Mouse (Mus musculus) intestine, embryonic 14.5 days (tissue): ENCODE measurements around the gene Mroh7. TPM values are rescaled to one million over a fixed set of nuclear protein-coding genes. Genes with fewer than 3 reads are reported as not detected.

ENCODE experiments used
- ATAC-seq: fragments of 200-750 bp; cut with Nextera tagmentation; replicated peaks from 2 replicates; pipeline ENCODE4 v1.8.0; 2017; ENCODE audit warnings: low read depth, moderate number of reproducible peaks, moderate TSS enrichment, moderate library complexity; ENCODE audit not compliant: low FRiP score, low TSS enrichment
- DNase-seq: peaks from one replicate; pipeline ENCODE4 v3.0.0-alpha.2; 2018; ENCODE audit warnings: low spot score
- H3K27ac ChIP-seq: fragments of 300-500 bp; sonication (generic); 2 replicates; pipeline ENCODE4 v1.5.1; 2014; ENCODE audit warnings: low read depth, mild to moderate bottlenecking, control low read depth
- H3K27me3 ChIP-seq: fragments of 300-500 bp; sonication (generic); replicated peaks from 2 replicates; pipeline ENCODE4 v1.6.1; 2014; ENCODE audit warnings: low read length, control low read depth; ENCODE audit not compliant: control insufficient read depth, insufficient read depth
- H3K36me3 ChIP-seq: fragments of 300-500 bp; sonication (generic); 2 replicates; pipeline ENCODE4 v1.6.1; 2014; ENCODE audit warnings: low read length, control low read depth; ENCODE audit not compliant: control insufficient read depth, insufficient read depth
- H3K4me1 ChIP-seq: fragments of 300-500 bp; sonication (generic); replicated peaks from 2 replicates; pipeline ENCODE4 v1.6.1; 2014; ENCODE audit warnings: low read length, control low read depth, mixed read lengths; ENCODE audit not compliant: control insufficient read depth, insufficient read depth
- H3K4me2 ChIP-seq: fragments of 300-500 bp; sonication (generic); 2 replicates; pipeline ENCODE4 v1.6.1; 2014; ENCODE audit warnings: low read length
- H3K4me3 ChIP-seq: fragments of 300-500 bp; sonication (generic); 2 replicates; pipeline ENCODE4 v1.5.1; 2014; ENCODE audit warnings: low read depth, low read length, control low read depth, mixed read lengths
- H3K9ac ChIP-seq: fragments of 300-500 bp; sonication (generic); 2 replicates; pipeline ENCODE4 v1.6.1; 2014; ENCODE audit warnings: mild to moderate bottlenecking, low read length
- H3K9me3 ChIP-seq: fragments of 300-500 bp; sonication (generic); 2 replicates; pipeline ENCODE4 v1.6.1; 2016; ENCODE audit warnings: low read length, control low read depth; ENCODE audit not compliant: control insufficient read depth
- WGBS: fragments of 180-500 bp; shearing (Covaris S2); extraction: QIAGEN DNeasy Blood & Tissue Kit; methylation state at CpG from one replicate; pipeline ENCODE4 v1.1.7; 2014; 5-methylcytosine and 5-hydroxymethylcytosine counted together
- polyA plus RNA-seq: library from polyadenylated mRNA; unstranded; fragments of >200 nt; fragmentation: Nextera tagmentation; extraction: Ambion mirVana; gene quantifications from 2 replicates; pipeline ENCODE4 v1.2.1, GENCODE M21; 2014

Gene Mroh7
- polyA plus RNA-seq, 1 experiment from 2014 or later: 0.34 TPM

DNA sequence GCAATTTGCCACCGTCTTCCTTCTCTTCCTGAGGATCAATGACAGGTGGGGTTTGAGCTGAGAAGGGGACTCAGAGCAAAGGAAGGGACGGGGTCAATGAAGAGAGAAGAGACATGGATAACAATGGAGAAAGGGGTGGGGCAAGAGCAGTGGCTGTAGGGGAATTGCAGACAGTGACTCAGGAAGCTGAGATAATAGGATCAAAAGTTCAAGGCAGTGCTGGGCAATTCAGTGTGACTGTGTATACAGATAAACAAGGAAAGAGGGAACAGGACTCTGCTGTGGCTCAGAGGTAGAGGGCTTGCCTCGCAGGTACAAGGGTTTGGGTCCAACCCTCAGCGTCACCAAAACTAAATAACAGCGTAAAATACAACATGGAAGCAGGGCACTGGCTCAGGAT lies 22.8 kb downstream of the Mroh7 start:
- Histone ChIP-seq H3K27me3 (no peaks in the 10 kb centered on the region), H3K4me2 (peak overlapping the region; percentile 40), H3K9ac (no peak overlapping the region), H3K4me3 (no peak overlapping the region; the same call in 1 of the 2 replicates), H3K9me3 (no peaks in the 10 kb centered on the region), H3K36me3 (no peaks in the 10 kb centered on the region), H3K27ac (no peak overlapping the region), H3K4me1 (peaks cover 11% of the 10 kb centered on the region; the same call in 1 of the 2 replicates)
- ATAC-seq (peak; percentile 45), DNase-seq (no peak)
- 34% methylated on average over 5 of the region's 5 CpGs for WGBS

DNA sequence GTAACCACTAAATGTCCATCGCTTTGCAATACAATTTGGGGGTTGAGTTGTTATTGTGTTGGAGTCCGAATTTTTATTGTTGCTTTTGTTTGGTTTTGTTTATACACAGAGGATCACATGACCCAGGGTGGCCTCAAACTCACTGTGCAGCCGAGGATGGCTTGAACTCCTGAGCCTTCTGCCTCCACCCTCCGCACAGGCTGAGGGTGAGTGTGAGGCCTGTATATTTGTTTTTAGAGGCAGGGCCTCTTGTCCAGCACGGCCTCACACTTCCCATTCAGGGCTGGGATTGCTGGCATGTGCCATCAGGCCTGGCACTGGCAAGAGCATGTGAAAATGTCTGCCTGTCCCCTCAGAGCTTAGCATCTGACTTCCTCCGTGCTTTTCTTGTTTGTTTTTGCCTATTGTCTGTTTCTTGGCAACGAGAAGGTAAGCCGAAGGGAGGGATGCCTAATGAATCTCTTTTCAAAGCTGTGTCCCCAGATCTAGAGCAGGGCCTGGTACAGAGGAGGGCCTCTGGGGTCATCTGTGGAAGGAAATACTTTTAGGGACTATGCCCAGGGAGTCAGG lies 25.5 kb downstream of the Mroh7 start:
- H3K9me3 ChIP-seq: no peaks in the 10 kb centered on the region
- H3K4me1 ChIP-seq: peaks cover 16% of the 10 kb centered on the region; the same call in 1 of the 2 replicates
- no peaks in the 10 kb centered on the region for H3K36me3 ChIP-seq
- DNase-seq (no peak), ATAC-seq (no peak)
- H3K4me2 ChIP-seq: no peak overlapping the region
- 44% methylated on average over 8 of the region's 8 CpGs for WGBS
- H3K27ac ChIP-seq: no peak overlapping the region
- no peak overlapping the region for H3K4me3 ChIP-seq
- no peaks in the 10 kb centered on the region for H3K27me3 ChIP-seq
- H3K9ac ChIP-seq: no peak overlapping the region

DNA sequence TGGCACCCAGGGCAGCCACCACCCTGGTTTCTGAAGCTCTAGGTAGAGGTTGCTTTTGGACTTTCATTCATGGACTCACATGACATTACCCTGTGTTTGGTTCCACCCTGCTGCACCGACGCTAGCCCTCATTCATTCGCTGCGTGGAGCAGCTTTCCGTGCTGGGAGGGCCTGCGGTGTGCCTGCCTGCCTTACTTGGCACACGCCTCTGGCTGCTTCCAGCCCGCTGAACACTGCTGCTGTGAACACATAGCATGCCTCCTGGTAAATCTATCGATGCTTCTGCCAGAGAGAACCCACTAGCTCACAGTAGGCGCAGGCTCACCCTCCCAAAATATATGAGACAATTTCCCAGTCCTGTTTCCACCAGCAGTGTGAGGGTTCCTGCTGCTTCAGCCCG lies 26.3 kb downstream of the Mroh7 start:
- Histone ChIP-seq H3K27ac (no peak overlapping the region), H3K4me1 (peaks cover 16% of the 10 kb centered on the region; the same call in 1 of the 2 replicates), H3K9me3 (no peaks in the 10 kb centered on the region), H3K4me2 (no peak overlapping the region), H3K9ac (0 out of 2 replicates have a peak overlapping the region, but pooled peaks have one; percentile 10), H3K27me3 (no peaks in the 10 kb centered on the region), H3K36me3 (no peaks in the 10 kb centered on the region), H3K4me3 (no peak overlapping the region)
- no peak for ATAC-seq
- 58% methylated on average over 11 of the region's 11 CpGs for WGBS
- no peak for DNase-seq

DNA sequence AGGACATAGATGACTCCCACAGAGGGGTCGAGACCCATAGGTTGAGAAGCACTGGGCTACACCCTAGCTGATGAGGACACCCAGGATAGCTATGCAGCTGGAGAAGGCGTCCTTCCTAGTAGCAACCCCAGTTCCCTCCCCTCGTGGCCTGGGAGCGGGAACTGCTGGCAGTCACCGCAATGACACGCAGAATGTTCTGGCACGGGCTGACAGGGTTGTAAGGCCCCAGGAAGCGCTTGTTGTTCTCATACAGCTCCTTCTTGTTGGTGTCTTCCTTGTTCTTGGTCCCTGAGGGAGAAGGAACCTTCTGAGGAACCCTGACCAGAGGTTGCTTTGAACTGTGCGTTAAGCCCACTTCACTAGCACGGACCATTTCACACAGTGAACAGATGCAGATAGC lies 26.8 kb downstream of the Mroh7 start:
- 84% methylated on average over 10 of the region's 10 CpGs for WGBS
- DNase-seq (no peak), ATAC-seq (no peak)
- Histone ChIP-seq H3K4me2 (no peak overlapping the region), H3K4me1 (peaks cover 16% of the 10 kb centered on the region; the same call in 1 of the 2 replicates), H3K4me3 (no peak overlapping the region), H3K36me3 (no peaks in the 10 kb centered on the region), H3K9ac (no peak overlapping the region), H3K27ac (no peak overlapping the region), H3K27me3 (no peaks in the 10 kb centered on the region), H3K9me3 (no peaks in the 10 kb centered on the region)

DNA sequence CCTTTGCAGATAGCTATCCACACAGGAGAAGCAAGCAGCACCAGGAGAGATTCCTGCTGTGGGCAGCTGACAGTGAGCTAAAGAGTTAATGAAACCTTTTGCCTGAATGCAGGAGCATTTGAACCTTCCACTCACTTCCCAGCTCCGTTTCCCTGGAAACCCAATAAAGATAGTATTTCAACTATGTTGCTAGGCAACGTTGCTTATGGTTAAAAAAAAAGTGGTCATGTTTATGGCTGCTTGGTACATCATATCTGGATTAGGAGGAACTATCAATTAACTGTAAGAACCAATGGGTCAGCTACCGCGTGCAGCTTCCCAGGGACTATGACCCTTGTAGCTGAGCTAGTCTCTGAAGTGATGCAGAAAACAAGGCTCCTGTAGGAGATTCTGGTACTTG lies 29.9 kb downstream of the Mroh7 start:
- Histone ChIP-seq H3K9me3 (no peaks in the 10 kb centered on the region), H3K27ac (no peak overlapping the region), H3K4me2 (no peak overlapping the region), H3K36me3 (no peaks in the 10 kb centered on the region), H3K27me3 (no peaks in the 10 kb centered on the region), H3K4me3 (no peak overlapping the region), H3K4me1 (peaks cover 16% of the 10 kb centered on the region; the same call in 1 of the 2 replicates), H3K9ac (no peak overlapping the region)
- ATAC-seq: no peak
- DNase-seq: no peak
- WGBS: 29% methylated on average over 4 of the region's 4 CpGs

DNA sequence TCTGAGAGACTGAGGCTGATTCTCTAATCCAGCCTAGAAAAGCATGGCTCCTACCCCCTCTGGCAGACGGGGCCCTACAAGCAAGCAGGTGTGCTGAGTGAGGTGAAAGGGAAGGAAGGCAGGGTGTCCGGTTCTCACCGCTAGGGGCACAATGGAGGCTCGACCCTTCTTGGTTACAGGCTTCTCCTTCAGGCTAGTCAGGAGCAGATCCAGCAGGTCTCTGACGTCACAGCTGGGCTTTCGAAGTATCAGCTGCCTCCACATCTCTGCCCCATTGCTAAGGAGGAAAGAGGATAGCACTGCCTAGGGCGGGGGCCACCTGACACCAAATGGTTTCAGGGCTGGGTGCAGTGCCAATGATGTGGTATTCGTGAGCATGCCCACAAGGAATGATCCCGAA lies 30.7 kb downstream of the Mroh7 start:
- Histone ChIP-seq H3K4me1 (peaks cover 13% of the 10 kb centered on the region; the same call in 1 of the 2 replicates), H3K36me3 (no peaks in the 10 kb centered on the region), H3K27ac (no peak overlapping the region), H3K9ac (no peak overlapping the region), H3K4me2 (no peak overlapping the region), H3K4me3 (no peak overlapping the region), H3K9me3 (no peaks in the 10 kb centered on the region), H3K27me3 (no peaks in the 10 kb centered on the region)
- 16% methylated on average over 9 of the region's 9 CpGs for WGBS
- ATAC-seq (peak; percentile 79), DNase-seq (peak; percentile 75)

DNA sequence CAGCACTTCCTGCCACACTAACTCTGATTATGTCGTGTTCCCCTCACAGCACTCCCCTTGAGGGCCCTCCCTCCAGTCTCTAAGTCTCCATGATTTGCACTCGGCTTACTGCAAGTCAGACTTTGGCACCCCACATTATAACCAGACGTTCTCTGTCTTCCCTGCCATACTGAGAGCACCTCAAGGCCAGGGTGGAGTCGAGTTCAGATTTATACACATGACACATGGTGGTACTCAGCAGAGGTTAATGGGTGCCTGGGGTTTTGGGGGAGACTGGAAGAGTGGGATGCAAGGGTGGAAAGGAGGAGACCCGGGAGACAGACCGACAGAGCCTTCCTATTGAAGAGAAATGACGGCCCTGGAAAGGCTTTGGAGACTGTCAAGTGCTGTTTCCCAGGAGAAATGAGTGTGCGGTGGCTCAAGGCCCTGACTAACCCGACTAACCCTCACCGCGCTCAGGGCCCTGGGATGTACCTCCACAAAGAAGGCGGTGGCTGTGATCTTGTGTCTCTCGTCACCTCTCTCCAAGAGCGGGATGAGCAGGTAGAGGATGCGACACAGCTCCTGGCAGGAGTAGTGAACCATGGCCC lies 36.8 kb downstream of the Mroh7 start:
- WGBS: 83% methylated on average over 15 of the region's 15 CpGs
- DNase-seq (no peak), ATAC-seq (no peak)

DNA sequence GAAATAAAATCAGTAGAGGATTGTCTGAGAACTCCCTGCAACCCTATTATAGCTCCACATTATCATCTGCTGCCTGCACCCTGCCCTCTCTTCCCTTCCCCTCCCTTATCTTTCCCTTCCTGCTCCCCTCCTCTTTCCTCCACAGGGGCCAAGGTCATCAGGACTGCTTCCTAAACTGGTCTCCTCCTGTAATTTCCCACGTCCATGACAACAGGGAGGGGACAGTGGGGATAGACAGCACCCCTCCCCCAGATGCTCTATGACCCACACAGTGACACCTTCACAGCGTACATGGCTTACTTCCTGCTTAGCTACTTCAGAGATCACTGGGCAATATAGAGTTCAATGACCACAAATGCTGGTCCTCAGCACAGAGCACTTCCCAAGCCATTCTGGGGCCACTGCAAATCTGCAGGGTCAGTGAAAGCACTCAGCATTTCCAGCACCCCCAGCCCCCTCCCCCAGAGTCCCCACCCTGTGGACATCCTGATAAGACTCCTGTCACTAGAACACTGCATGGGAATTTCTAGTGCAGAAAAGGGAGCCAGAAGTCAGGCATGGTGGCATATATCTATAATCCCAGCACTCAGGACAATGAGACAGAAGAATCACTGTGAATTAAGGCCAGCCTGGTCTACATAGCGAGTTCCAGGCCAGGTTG lies 42.0 kb downstream of the Mroh7 start:
- H3K27me3 ChIP-seq: no peaks in the 10 kb centered on the region
- no peak overlapping the region for H3K4me2 ChIP-seq
- H3K9me3 ChIP-seq: no peaks in the 10 kb centered on the region
- H3K27ac ChIP-seq: no peak overlapping the region
- ATAC-seq: 0 out of 2 replicates have a peak, but pooled peaks have one; percentile 43
- no peaks in the 10 kb centered on the region for H3K36me3 ChIP-seq
- no peaks in the 10 kb centered on the region for H3K4me1 ChIP-seq
- DNase-seq: no peak
- no peak overlapping the region for H3K9ac ChIP-seq
- WGBS: 40% methylated on average over 3 of the region's 3 CpGs
- H3K4me3 ChIP-seq: no peak overlapping the region

More for the DNA sequence above, 36.8 kb downstream of the Mroh7 start:
- Histone ChIP-seq H3K9ac (no peak overlapping the region), H3K4me1 (no peaks in the 10 kb centered on the region), H3K27me3 (no peaks in the 10 kb centered on the region), H3K36me3 (no peaks in the 10 kb centered on the region), H3K9me3 (no peaks in the 10 kb centered on the region), H3K4me2 (no peak overlapping the region), H3K27ac (no peak overlapping the region), H3K4me3 (no peak overlapping the region)
